In the genomic region with DNA sequence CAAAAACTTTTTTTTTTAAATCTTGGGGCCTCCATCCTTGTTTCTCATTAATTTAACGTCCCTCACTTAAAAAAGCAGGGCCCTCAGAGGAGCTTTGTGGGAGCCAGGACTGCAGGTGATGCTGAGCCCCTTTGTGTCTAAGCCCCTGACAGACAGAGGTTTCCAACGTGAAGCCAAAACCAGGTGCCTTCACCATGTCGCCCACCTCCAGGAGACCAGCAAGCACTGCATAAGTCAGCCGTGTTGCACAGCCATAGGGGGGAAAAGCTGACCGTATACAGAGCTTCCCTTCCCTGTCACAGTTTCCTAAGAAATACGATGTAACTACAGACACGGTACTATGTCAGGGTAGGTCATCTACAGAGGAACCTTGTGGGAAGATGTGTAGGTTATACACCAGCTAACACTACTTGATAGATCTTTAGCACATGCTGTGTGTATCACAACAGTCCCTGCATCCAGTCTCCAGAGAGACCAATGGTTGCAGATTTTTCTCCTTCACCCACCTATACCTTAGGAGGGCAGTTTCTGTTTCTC, we compare ENCODE assay signal across 25 mouse cellular contexts. TPM values are rescaled to one million over a fixed set of nuclear protein-coding genes. Genes with fewer than 3 reads are reported as not detected.
A peak's percentile ranks its signal among the peaks of the same experiment; 100 is the strongest.
DNase-seq lines count a peak whose midpoint lies in the region; ATAC-seq and TF ChIP-seq lines count a peak whose summit lies in the region.
"Had no signal": no experiment of that assay in that cellular context is flagged by ENCODE, and none has a peak within 500 bp of the region (broad histone marks: within the 10 kb centered on the region; RNA-seq: fewer than 3 reads in every experiment).

No protein-coding gene starts in this region.

- no peak for TF ChIP-seq POLR2A in spleen, adult 2 months (IDR thresholded peaks at IDR 0.05; ENCODE audit: low read depth, low read length)

- 0 out of 2 replicates have a peak overlapping the region, but pooled peaks have one; percentile 10 for H3K4me2 ChIP-seq in heart, embryonic 12.5 days
- H3K4me2 ChIP-seq: embryonic facial prominence, embryonic 15.5 days; heart, embryonic 11.5 days; hindbrain, embryonic 12.5 days had no signal

- no peaks in the 10 kb centered on the region for H3K9me3 ChIP-seq in heart, embryonic 12.5 days (replicated peaks)
- no peaks in the 10 kb centered on the region for H3K9me3 ChIP-seq in limb, embryonic 10.5 days (replicated peaks)
- H3K9me3 ChIP-seq: embryonic facial prominence, embryonic 15.5 days; forebrain, embryonic 10.5 days; hindbrain, embryonic 12.5 days had no signal

- no peak overlapping the region for H3K27ac ChIP-seq in heart, embryonic 12.5 days (ENCODE audit: poor library complexity, severe bottlenecking)
- H3K27ac ChIP-seq in spleen, adult 2 months (ENCODE audit: insufficient read depth, low read length): peak overlapping the region; percentile 60
- no peak overlapping the region for H3K27ac ChIP-seq in limb, embryonic 10.5 days
- H3K27ac ChIP-seq: embryonic facial prominence, embryonic 15.5 days; forebrain, embryonic 10.5 days; gastrocnemius, adult 2 months; hindbrain, embryonic 12.5 days had no signal

- H3K36me3 ChIP-seq in heart, embryonic 12.5 days: no peaks in the 10 kb centered on the region
- no peaks in the 10 kb centered on the region for H3K36me3 ChIP-seq in spleen, adult 2 months (ENCODE audit: control insufficient read depth, insufficient read depth, low read length)
- no peaks in the 10 kb centered on the region for H3K36me3 ChIP-seq in limb, embryonic 10.5 days
- H3K36me3 ChIP-seq: embryonic facial prominence, embryonic 15.5 days; forebrain, embryonic 10.5 days; hindbrain, embryonic 12.5 days had no signal

- intact Hi-C loops in heart, postnatal 36 days (cut with DNase I): no loop called here

- H3K9ac ChIP-seq in heart, embryonic 12.5 days: no peak overlapping the region
- H3K9ac ChIP-seq: embryonic facial prominence, embryonic 15.5 days; hindbrain, embryonic 12.5 days had no signal

- no peaks in the 10 kb centered on the region for H3K27me3 ChIP-seq in heart, embryonic 12.5 days (replicated peaks)
- H3K27me3 ChIP-seq in spleen, adult 2 months (ENCODE audit: control insufficient read depth, insufficient read depth, low read length): no peaks in the 10 kb centered on the region
- no peaks in the 10 kb centered on the region for H3K27me3 ChIP-seq in limb, embryonic 10.5 days (ENCODE audit: low read depth, poor library complexity, severe bottlenecking)
- H3K27me3 ChIP-seq: CH12.LX; embryonic facial prominence, embryonic 15.5 days; hindbrain, embryonic 12.5 days; Patski had no signal

- no peak for TF ChIP-seq CTCF in spleen, adult 2 months (IDR thresholded peaks at IDR 0.05; ENCODE audit: extremely low read depth, insufficient read depth, insufficient read length, insufficient replicate concordance)

- no peak for DNase-seq in heart, postnatal 36 days
- DNase-seq in spleen, adult 2 months (ENCODE audit: low read depth in 1 of 2, low spot score in 2 of 2): no peak
- DNase-seq in spleen, postnatal 10 days (ENCODE audit: low spot score in 2 of 2): no peak
- DNase-seq in thymus, postnatal 36 days: peak; percentile 43 to 53
- no peak for DNase-seq in right cerebral cortex, adult 18-20 months
- no peak for DNase-seq in limb, embryonic 10.5 days (ENCODE audit: low spot score)
- DNase-seq: adrenal gland, adult 2 months; adrenal gland, postnatal 25 days; cerebellum, adult 2 months; cerebellum, postnatal 10 days; embryo, embryonic 11 days; gastrocnemius, adult 2 months; heart, adult 18-20 months; heart, postnatal 4 days had no signal

- H3K4me1 ChIP-seq in heart, embryonic 12.5 days (replicated peaks): peaks cover 11% of the 10 kb centered on the region
- H3K4me1 ChIP-seq in spleen, adult 2 months (ENCODE audit: control insufficient read depth, insufficient read depth, insufficient read length): peaks cover 51% of the 10 kb centered on the region
- H3K4me1 ChIP-seq in limb, embryonic 10.5 days: peaks cover 5% of the 10 kb centered on the region; the same call in 1 of the 2 replicates
- H3K4me1 ChIP-seq: embryonic facial prominence, embryonic 15.5 days; hindbrain, embryonic 12.5 days had no signal

- ATAC-seq in heart, embryonic 12.5 days (ENCODE audit: insufficient number of reproducible peaks, low FRiP score): no peak
- peak; percentile 26 for ATAC-seq in activated CD4-positive, CD25-positive, alpha-beta regulatory T cell, adult 4 months
- ATAC-seq: forebrain, embryonic 14.5 days; hindbrain, embryonic 16.5 days; Patski had no signal

- WGBS in heart, embryonic 12.5 days: 79% methylated on average over 7 of the region's 7 CpGs
- 36% methylated on average over 7 of the region's 7 CpGs for WGBS in spleen, adult 2 months
- WGBS in limb, embryonic 10.5 days: 84% methylated on average over 7 of the region's 7 CpGs

- no peak overlapping the region for H3K4me3 ChIP-seq in heart, embryonic 12.5 days
- no peak overlapping the region for H3K4me3 ChIP-seq in spleen, adult 2 months (ENCODE audit: extremely low read depth, insufficient read depth, insufficient read length)
- no peak overlapping the region for H3K4me3 ChIP-seq in limb, embryonic 10.5 days
- H3K4me3 ChIP-seq: embryonic facial prominence, embryonic 15.5 days; erythroblast, embryonic 14.5 days; forebrain, embryonic 10.5 days; gastrocnemius, adult 2 months; hindbrain, embryonic 12.5 days had no signal

RNA-seq across cellular contexts. Expression of a gene that starts 35.3 kb away (rescaled TPM):
- 13.3 and 14.0 TPM in 2 replicates for polyA plus RNA-seq in heart, embryonic 12.5 days (2016; fragmentation: Nextera tagmentation; extraction: Ambion mirVana)
- total RNA-seq in heart, postnatal 36 days (2021): 10 to 100 TPM in 1 of 2 experiments, 1 to 10 TPM in 1; 9.5 to 12.1 TPM
- polyA plus RNA-seq in spleen, adult 2 months (2012; rRNA removed): 20.8 and 21.6 TPM in 2 replicates
- polyA plus RNA-seq in activated CD4-positive, CD25-positive, alpha-beta regulatory T cell, adult 4 months (2017; shearing (Covaris generic)): 100 to 1,000 TPM; 294 to 357 TPM
- polyA plus RNA-seq in limb, embryonic 10.5 days (2016; fragmentation: Nextera tagmentation; extraction: Ambion mirVana): 2.7 and 3.5 TPM in 2 replicates

Comparison
In these comparisons a context has a peak if more than half of its experiments do, and no peak if none do; other contexts are left out.
1. DNase-seq: peak in thymus, postnatal 36 days (2 of 2); none in heart, postnatal 36 days (0 of 2), spleen, adult 2 months (0 of 2), spleen, postnatal 10 days (0 of 2), right cerebral cortex, adult 18-20 months (single experiment) and limb, embryonic 10.5 days (single experiment).
2. RNA of a gene that starts 35.3 kb away (polyA plus RNA-seq): 294 to 357 TPM in activated CD4-positive, CD25-positive, alpha-beta regulatory T cell, adult 4 months; 20.8 to 21.6 TPM in spleen, adult 2 months, 13.3 to 14.0 TPM in heart, embryonic 12.5 days and 2.7 to 3.5 TPM in limb, embryonic 10.5 days; every median in the first group is over 10 times any median in the second.